Comparison of ENCODE assay signal across 8 mouse cellular contexts in the genomic region with DNA sequence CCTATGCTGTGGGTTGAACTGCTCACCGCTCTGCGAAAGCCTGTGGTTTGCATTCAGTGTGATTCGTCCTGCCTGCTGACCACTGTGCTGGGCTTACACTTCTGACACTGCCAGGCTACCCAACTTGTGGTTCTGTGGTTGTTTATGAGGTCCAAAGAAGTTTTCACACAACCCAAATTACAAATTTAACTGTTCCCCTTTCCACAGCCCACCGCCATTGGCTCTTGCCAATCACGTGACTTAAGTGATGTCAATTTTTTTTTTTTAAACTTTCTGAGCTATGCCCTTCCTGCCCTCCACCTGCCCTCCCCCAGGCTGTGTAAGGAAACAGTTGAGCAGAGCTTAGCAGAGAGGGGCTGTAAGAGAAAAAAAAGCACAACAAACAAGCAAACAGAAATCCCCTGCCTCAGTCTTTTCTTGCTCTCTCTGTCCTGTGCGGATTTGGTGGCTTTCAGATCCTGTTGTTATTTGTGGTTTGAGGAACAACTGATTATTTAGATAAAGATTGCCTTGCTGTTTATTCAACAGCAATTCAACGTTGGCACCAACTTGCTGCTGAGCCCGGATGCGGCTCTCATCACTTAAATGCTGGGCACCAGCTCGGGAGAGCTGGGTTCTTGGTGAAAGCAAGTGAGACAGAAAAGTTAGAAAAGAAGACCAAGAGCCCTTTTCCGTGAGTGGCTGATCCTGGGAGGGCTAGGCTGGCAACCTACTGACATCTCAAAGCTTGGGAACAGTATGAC. TPM values are rescaled to one million over a fixed set of nuclear protein-coding genes. Genes with fewer than 3 reads are reported as not detected.
DNase-seq lines count a peak whose midpoint lies in the region; ATAC-seq and TF ChIP-seq lines count a peak whose summit lies in the region.

A gene (minus strand): TSS at position 242 of the 743 bp plus-strand sequence.

- intact Hi-C loops in heart, adult 2 months (cut with DNase I): no loop called here
- intact Hi-C loops in heart, postnatal 25 days (cut with DNase I): loop anchor here (5.0 to 10.0 kb wide), 2 partner anchors 316 to 629 kb away; no protein-coding TSS in a partner anchor
- intact Hi-C loops in heart, postnatal 36 days (cut with DNase I): loop anchor here (5.0 to 10.0 kb wide), 3 partner anchors 246 to 629 kb away; no protein-coding TSS in a partner anchor

- 82% methylated on average over 11 of the region's 11 CpGs for WGBS in heart, adult 2 months
- 87% methylated on average over 11 of the region's 11 CpGs for WGBS in intestine, embryonic 15.5 days

- no peak for TF ChIP-seq EP300 in heart, adult 2 months (IDR thresholded peaks at IDR 0.05; ENCODE audit: insufficient read depth, low read depth, low read length)

- H3K27ac ChIP-seq in heart, adult 2 months: no peak within 1 kb of the TSS
- no peak within 1 kb of the TSS for H3K27ac ChIP-seq in intestine, embryonic 15.5 days

- no peaks in the 10 kb centered on the region for H3K27me3 ChIP-seq in heart, adult 2 months (ENCODE audit: control insufficient read depth, insufficient read depth, low read length)
- no peaks in the 10 kb centered on the region for H3K27me3 ChIP-seq in intestine, embryonic 15.5 days (replicated peaks)

- TF ChIP-seq POLR2A in heart, adult 2 months (IDR thresholded peaks at IDR 0.05; ENCODE audit: insufficient read depth, low read depth, low read length): no peak

- no peaks in the 10 kb centered on the region for H3K9me3 ChIP-seq in intestine, embryonic 15.5 days

- no peak for ATAC-seq in intestine, embryonic 15.5 days

- no peak within 1 kb of the TSS for H3K4me2 ChIP-seq in intestine, embryonic 15.5 days (replicated peaks)

- H3K4me3 ChIP-seq in heart, adult 2 months: no peak within 1 kb of the TSS
- H3K4me3 ChIP-seq in intestine, embryonic 15.5 days (replicated peaks): no peak within 1 kb of the TSS

- no peaks in the 10 kb centered on the region; the same call in 1 of the 2 replicates for H3K4me1 ChIP-seq in heart, adult 2 months (ENCODE audit: control insufficient read depth, insufficient read depth, low read length)
- 0 out of 2 replicates have a peak, but pooled peaks cover 9% of the 10 kb centered on the region for H3K4me1 ChIP-seq in intestine, embryonic 15.5 days (replicated peaks)

- H3K36me3 ChIP-seq in heart, adult 2 months (ENCODE audit: control insufficient read depth, insufficient read depth, low read length): no peaks in the 10 kb centered on the region
- no peaks in the 10 kb centered on the region for H3K36me3 ChIP-seq in intestine, embryonic 15.5 days

- H3K9ac ChIP-seq in heart, adult 2 months (ENCODE audit: low read depth, low read length): no peak within 1 kb of the TSS
- H3K9ac ChIP-seq in intestine, embryonic 15.5 days: no peak within 1 kb of the TSS

- no peak for TF ChIP-seq CTCF in heart, adult 2 months (IDR thresholded peaks at IDR 0.05)

- DNase-seq in heart, adult 2 months: peak; percentile 33 to 73
- no peak for DNase-seq in heart, postnatal 25 days (ENCODE audit: low spot score)
- peak; percentile 33 for DNase-seq in Muller cell, postnatal 12 days (ENCODE audit: inconsistent ontology term)
- DNase-seq in heart, postnatal 36 days: peak; percentile 29 to 31
- peak; percentile 67 to 74 for DNase-seq in monocyte, adult 2 months (ENCODE audit: low read depth in 1 of 2, low spot score in 2 of 2)
- DNase-seq in cerebellum, adult 8-10 months: no peak
- no peak for DNase-seq in left cerebral cortex, adult 11 months (ENCODE audit: low spot score)

- no peaks in the 10 kb centered on the region for H3K79me2 ChIP-seq in heart, adult 2 months (replicated peaks; ENCODE audit: control insufficient read depth, insufficient read depth, low read length)

RNA-seq across cellular contexts. Expression of the gene that starts here (rescaled TPM):
- total RNA-seq in heart, adult 2 months (2021): 1 to 10 TPM; 1.8 to 2.1 TPM
- 0.97 and 2.4 TPM in 2 replicates for polyA plus RNA-seq in heart, adult 2 months (2012; rRNA removed)
- total RNA-seq in heart, postnatal 25 days (2021): 1 to 10 TPM; 2.0 to 2.1 TPM
- 1 to 10 TPM; 2.4 to 3.3 TPM for total RNA-seq in heart, postnatal 36 days (2021)
- 2.5 and 3.0 TPM in 2 replicates for polyA plus RNA-seq in intestine, embryonic 15.5 days (2015; fragmentation: Nextera tagmentation; extraction: Ambion mirVana)

Comparison
In these comparisons a context has a peak if more than half of its experiments do, and no peak if none do; other contexts are left out.
1. DNase-seq: peak in heart, adult 2 months (2 of 2), Muller cell, postnatal 12 days (single experiment), heart, postnatal 36 days (2 of 2) and monocyte, adult 2 months (2 of 2); none in heart, postnatal 25 days (single experiment), cerebellum, adult 8-10 months (single experiment) and left cerebral cortex, adult 11 months (single experiment).